Mouse (Mus musculus) limb, embryonic 11.5 days (tissue): Measurements from ENCODE around the gene Il18bp. TPM values are rescaled to one million over a fixed set of nuclear protein-coding genes. Genes with fewer than 3 reads are reported as not detected.
A peak's percentile ranks its signal among the peaks of the same experiment; 100 is the strongest.
"Not testable (repeated sequence)": the region's sequence is repeated elsewhere in the genome, so short reads cannot be mapped to it uniquely, and the experiment has no call there.

Experiments
- ATAC-seq: fragments of 200-750 bp; cut with Nextera tagmentation; 2 replicates; pipeline ENCODE4 v1.8.0; 2017; ENCODE audit warnings: low read depth; ENCODE audit not compliant: insufficient number of reproducible peaks, low FRiP score, low TSS enrichment
- DNase-seq: peaks from one replicate; pipeline ENCODE4 v3.0.0-alpha.2; 2015; ENCODE audit warnings: low spot score
- H3K27ac ChIP-seq: fragments of 300-500 bp; sonication (generic); replicated peaks from 2 replicates; pipeline ENCODE4 v1.5.1; 2014; ENCODE audit warnings: low read depth, mild to moderate bottlenecking, low read length
- H3K27me3 ChIP-seq: fragments of 300-500 bp; sonication (generic); 2 replicates; pipeline ENCODE4 v1.6.1; 2014; ENCODE audit warnings: mild to moderate bottlenecking, low read length, mixed read lengths; ENCODE audit not compliant: control insufficient read depth, insufficient read depth
- H3K36me3 ChIP-seq: fragments of 300-500 bp; sonication (generic); 2 replicates; pipeline ENCODE4 v1.6.1; 2014; ENCODE audit warnings: mild to moderate bottlenecking, low read length, moderate library complexity, mixed read lengths; ENCODE audit not compliant: control insufficient read depth, insufficient read depth
- H3K4me1 ChIP-seq: fragments of 300-500 bp; sonication (generic); 2 replicates; pipeline ENCODE4 v1.6.1; 2014; ENCODE audit warnings: low read length, mixed read lengths; ENCODE audit not compliant: control insufficient read depth, insufficient read depth
- H3K4me2 ChIP-seq: fragments of 300-500 bp; sonication (generic); 2 replicates; pipeline ENCODE4 v1.6.1; 2014; ENCODE audit warnings: low read depth, mild to moderate bottlenecking, moderate library complexity; ENCODE audit not compliant: severe bottlenecking
- H3K4me3 ChIP-seq: fragments of 300-500 bp; sonication (generic); 2 replicates; pipeline ENCODE4 v1.5.1; 2014; ENCODE audit warnings: low read depth, low read length
- H3K9ac ChIP-seq: fragments of 300-500 bp; sonication (generic); 2 replicates; pipeline ENCODE4 v1.6.1; 2014; ENCODE audit warnings: mild to moderate bottlenecking, low read length
- H3K9me3 ChIP-seq: fragments of 300-500 bp; sonication (generic); 2 replicates; pipeline ENCODE4 v1.6.1; 2016; ENCODE audit warnings: low read length; ENCODE audit not compliant: control insufficient read depth
- WGBS: fragments of 180-500 bp; shearing (Covaris S2); extraction: QIAGEN DNeasy Blood & Tissue Kit; methylation state at CpG from one replicate; pipeline ENCODE4 v1.1.7; 2014; 5-methylcytosine and 5-hydroxymethylcytosine counted together
- polyA plus RNA-seq: library from polyadenylated mRNA; unstranded; fragments of >200 nt; fragmentation: Nextera tagmentation; extraction: Ambion mirVana; gene quantifications from 2 replicates; pipeline ENCODE4 v1.2.1, GENCODE M21; 2014

The Il18bp gene
- 3.1 and 3.9 TPM in 2 replicates for polyA plus RNA-seq

DNA sequence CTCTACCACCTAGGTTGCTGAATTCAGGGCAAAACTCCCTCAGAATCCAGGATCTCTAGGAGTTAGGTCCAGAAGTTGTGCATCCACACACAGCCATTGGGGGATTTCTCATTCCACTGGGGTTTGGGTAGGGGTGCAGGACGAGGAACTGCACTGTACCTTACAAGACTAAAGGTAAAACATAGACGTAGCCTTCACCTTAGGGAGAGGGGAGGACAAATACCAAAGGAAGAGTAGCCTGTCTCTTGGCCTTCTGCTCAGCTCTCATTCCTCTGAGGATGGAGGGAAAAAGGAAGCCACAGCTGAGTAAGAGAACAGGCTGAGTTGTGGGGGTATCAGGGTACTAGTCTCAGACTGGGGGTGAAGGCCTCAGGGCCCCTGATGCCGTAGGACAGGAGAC, at the start of gene Il18bp:
Il18bp (minus strand) TSS at position 101 of the 400 bp plus-strand sequence.
- DNase-seq (no peak), ATAC-seq (no peak)
- no peak within 1 kb of the TSS for H3K27ac ChIP-seq
- no peak within 1 kb of the TSS for H3K4me2 ChIP-seq
- H3K4me3 ChIP-seq, result no peak within 1 kb of the TSS
- H3K9me3 ChIP-seq, result no peaks in the 10 kb centered on the region
- no peak within 1 kb of the TSS for H3K9ac ChIP-seq
- 93% methylated on average over 3 of the region's 3 CpGs for WGBS
- peaks cover 19% of the 10 kb centered on the region for H3K36me3 ChIP-seq
- no peaks in the 10 kb centered on the region for H3K4me1 ChIP-seq
- no peaks in the 10 kb centered on the region for H3K27me3 ChIP-seq

DNA sequence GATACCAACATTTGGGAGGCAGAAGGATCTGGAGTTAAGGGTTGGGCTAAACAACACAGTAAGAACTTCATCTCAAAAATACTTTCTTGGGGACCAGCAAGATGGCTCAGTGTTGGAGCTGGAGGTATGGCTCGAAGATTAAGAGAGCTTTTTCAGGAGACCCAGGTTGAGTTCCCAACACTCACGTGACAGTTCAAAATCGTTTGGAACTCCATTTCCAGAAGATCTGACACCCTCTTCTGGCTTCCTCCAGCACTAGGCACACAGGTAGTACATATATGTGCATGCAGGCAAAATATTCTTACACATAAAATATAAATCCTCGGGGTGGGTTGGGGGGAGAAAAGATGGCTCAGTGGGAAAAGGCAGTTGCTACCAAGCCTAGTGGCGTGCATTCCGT, 47.9 kb upstream of the Il18bp start:
- no peak for DNase-seq
- peak overlapping the region; percentile 77 for H3K4me2 ChIP-seq
- no peak for ATAC-seq
- peak overlapping the region; percentile 71 for H3K4me3 ChIP-seq
- WGBS, result 80% methylated on average over 6 of the region's 6 CpGs
- H3K36me3 ChIP-seq, result no peaks in the 10 kb centered on the region
- peak overlapping the region; percentile 74 for H3K9ac ChIP-seq
- H3K9me3 ChIP-seq, result no peaks in the 10 kb centered on the region
- no peaks in the 10 kb centered on the region for H3K27me3 ChIP-seq
- H3K4me1 ChIP-seq, result peaks cover 11% of the 10 kb centered on the region
- H3K27ac ChIP-seq, result no peak overlapping the region

DNA sequence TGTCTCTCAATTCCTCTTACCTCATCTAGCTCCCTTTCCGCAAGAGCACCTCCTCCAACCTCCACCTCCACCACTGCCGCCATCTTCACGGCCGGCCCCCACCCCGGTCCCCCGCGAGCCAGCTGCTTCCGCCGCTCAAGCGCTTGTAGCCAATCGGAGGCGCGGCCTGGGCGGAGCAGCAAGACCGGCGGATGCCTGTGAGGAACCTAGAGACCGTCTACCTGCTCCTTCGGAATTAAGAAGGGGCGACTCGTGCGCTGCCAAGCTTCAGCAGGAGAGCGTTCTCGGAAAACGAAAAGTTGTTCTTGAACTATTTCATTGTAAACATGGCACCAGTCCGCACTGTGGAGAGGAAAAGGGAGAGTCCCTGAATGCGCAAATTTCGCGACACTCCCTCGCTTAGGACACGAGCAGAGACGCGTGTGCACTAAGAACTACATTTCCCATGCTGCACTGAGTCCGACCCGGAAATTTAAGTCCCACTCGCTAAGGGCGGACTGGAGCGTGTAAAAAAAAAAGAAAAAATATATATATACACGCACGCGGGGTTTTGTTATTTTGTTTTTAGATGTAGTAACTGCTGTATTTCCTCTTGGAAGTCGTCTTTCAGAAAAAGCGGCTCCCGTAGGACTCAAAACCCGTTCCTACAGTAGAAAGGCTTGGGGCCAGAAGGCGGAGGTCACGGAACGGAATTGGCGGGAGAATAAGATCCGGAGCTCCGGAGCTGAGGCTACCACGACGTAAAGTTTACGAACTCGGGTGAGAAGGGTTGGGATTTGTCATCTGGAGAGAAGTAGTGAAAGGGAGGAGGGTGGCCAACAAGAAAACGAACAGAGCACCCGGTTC, 46.8 kb upstream of the Il18bp start, which contains the start of the genes Rnf121, Xndc1 and Xntrpc:
Rnf121 (minus strand) TSS at position 424 of the 846 bp plus-strand sequence.
Xndc1 (plus strand) TSS at position 466 of the 846 bp plus-strand sequence.
Xntrpc (plus strand) TSS at position 668 of the 846 bp plus-strand sequence.
- peak within 1 kb of the TSS; percentile 74 for H3K9ac ChIP-seq
- H3K4me1 ChIP-seq, result peaks cover 11% of the 10 kb centered on the region
- H3K4me3 ChIP-seq, result peak within 1 kb of the TSS; percentile 71
- no peaks in the 10 kb centered on the region for H3K36me3 ChIP-seq
- peak; percentile 95 for DNase-seq
- H3K9me3 ChIP-seq, result no peaks in the 10 kb centered on the region
- under 1% methylated on average over 56 of the region's 56 CpGs for WGBS
- ATAC-seq, result peak; percentile 98
- H3K27ac ChIP-seq, result peak within 1 kb of the TSS; percentile 67; the same call in 1 of the 2 replicates
- H3K27me3 ChIP-seq, result no peaks in the 10 kb centered on the region
- peak within 1 kb of the TSS; percentile 77 for H3K4me2 ChIP-seq

DNA sequence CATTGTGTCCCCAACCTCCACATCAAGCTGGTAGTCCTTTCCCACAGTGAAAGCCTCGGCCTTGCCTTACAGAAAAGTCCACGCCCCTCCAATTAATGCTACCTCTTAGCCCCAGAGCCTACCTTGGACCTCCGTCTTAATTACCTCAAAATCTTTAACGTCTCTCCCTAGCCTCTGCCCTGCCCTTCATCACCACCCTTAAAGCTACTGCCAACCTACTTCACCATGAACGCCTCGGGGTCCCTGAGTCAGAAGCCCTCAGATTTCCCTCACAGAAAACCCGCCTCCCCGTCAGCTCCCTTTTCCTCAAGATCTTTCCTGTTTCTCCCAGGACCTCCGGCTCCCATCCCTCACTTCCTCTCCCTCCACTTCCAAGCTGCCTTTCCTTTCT, 46.2 kb upstream of the Il18bp start:
- Histone ChIP-seq H3K27ac (no peak overlapping the region), H3K9ac (peak overlapping the region; percentile 74), H3K36me3 (no peaks in the 10 kb centered on the region; the same call in 1 of the 2 replicates), H3K4me1 (peaks cover 11% of the 10 kb centered on the region), H3K4me3 (peak overlapping the region; percentile 71), H3K27me3 (no peaks in the 10 kb centered on the region), H3K4me2 (peak overlapping the region; percentile 77), H3K9me3 (no peaks in the 10 kb centered on the region)
- ATAC-seq, result no peak; the same call in 1 of the 2 replicates
- DNase-seq, result no peak
- under 1% methylated on average over 9 of the region's 9 CpGs for WGBS

DNA sequence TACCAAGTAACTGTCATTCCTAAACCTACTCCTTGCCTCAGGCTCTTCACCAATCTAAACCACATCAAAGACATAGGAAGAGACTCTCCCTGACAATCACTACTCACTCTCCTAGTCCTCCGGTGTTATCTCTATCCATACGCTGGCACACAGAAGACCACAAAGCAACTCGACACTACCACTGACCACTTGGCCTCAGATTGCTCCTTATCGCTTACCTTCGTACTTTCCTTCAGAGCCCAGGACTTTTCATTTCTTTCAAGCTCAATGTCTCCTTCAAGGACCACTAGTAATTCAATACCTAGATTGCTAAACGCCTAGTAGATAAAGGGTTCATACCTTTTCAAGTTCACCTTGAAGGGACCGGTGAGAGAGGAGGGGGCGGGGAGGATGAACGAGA, 45.4 kb upstream of the Il18bp start:
- no peak for DNase-seq
- ATAC-seq, result no peak
- Histone ChIP-seq H3K36me3 (no peaks in the 10 kb centered on the region; the same call in 1 of the 2 replicates), H3K9ac (no peak overlapping the region), H3K4me1 (peaks cover 11% of the 10 kb centered on the region), H3K27ac (no peak overlapping the region), H3K9me3 (no peaks in the 10 kb centered on the region), H3K4me2 (peak overlapping the region; percentile 77), H3K27me3 (no peaks in the 10 kb centered on the region), H3K4me3 (peak overlapping the region; percentile 71)
- 90% methylated on average over 9 of the region's 9 CpGs for WGBS

DNA sequence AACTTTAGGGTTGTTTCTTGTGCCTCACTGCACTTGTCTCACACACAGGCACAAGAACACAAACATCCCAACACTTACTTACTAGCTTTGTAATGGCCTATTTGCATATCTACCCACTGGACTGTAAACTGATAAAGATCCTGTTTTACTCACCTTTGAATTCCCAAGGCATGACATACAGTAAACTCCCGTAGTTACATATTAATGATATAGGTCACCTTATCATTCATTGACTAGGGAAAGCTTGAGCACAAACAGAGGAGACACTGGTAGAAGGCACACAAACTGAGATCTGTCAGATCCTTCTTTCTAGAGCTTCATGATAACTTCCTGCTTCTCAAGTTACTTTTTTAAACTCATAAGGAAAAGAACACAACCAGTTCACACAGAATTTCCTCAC, 43.7 kb upstream of the Il18bp start:
- H3K36me3 ChIP-seq, result no peaks in the 10 kb centered on the region; the same call in 1 of the 2 replicates

DNA sequence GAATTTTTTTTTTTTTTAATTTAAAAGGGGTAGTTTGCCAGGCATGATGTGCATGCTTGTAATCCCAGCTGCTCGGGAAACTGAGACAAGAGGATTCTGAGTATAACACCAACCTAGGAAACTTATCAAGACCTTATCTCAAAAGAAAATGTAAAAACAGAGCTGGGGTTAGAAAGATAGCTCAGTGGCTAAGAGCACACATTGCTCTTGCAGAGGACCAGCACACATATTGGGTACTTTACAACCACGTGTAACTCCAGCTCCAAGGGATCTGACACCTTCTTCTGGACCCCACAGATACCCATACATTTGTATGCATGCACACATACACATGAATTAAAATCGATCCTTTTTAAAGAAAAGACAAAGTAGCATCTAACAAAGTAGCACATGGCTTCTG, 42.9 kb upstream of the Il18bp start:
- no peaks in the 10 kb centered on the region for H3K27me3 ChIP-seq
- H3K27ac ChIP-seq, result no peak overlapping the region
- H3K9me3 ChIP-seq, result no peaks in the 10 kb centered on the region
- H3K4me3 ChIP-seq, result no peak overlapping the region
- DNase-seq, result no peak
- no peak for ATAC-seq
- H3K4me1 ChIP-seq, result peaks cover 9% of the 10 kb centered on the region
- WGBS, result 86% methylated on average over 3 of the region's 3 CpGs
- H3K4me2 ChIP-seq, result no peak overlapping the region
- no peak overlapping the region for H3K9ac ChIP-seq
- no peaks in the 10 kb centered on the region; the same call in 1 of the 2 replicates for H3K36me3 ChIP-seq

More for the DNA sequence above, 43.7 kb upstream of the Il18bp start:
- no peak overlapping the region for H3K4me3 ChIP-seq
- H3K4me1 ChIP-seq, result peaks cover 11% of the 10 kb centered on the region
- DNase-seq (no peak), ATAC-seq (no peak)
- no peak overlapping the region for H3K9ac ChIP-seq
- H3K27me3 ChIP-seq, result no peaks in the 10 kb centered on the region
- H3K9me3 ChIP-seq, result no peaks in the 10 kb centered on the region
- WGBS, result 92% methylated on average over 1 of the region's 1 CpGs
- no peak overlapping the region for H3K4me2 ChIP-seq
- H3K27ac ChIP-seq, result no peak overlapping the region

DNA sequence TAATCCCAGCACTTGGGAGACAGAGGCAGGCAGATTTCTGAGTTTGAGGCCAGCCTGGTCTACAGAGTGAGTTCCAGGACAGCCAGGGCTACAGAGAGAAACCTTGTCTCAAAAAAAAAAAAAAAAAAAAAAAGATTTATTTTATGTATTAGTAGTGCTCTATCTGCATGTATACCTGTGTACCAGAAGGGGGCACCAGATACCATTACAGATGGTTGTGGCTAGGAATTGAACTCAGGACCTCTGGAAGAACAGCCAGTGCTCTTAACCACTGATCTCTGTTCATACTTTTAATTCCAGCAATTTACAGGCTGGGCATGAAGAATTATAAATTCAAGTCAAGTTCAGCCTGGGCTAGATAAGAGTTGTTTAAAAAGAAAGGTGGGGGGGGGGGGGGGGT, 30.0 kb upstream of the Il18bp start:
- not testable (repeated sequence) for H3K27ac ChIP-seq, H3K4me2 ChIP-seq, H3K4me3 ChIP-seq, H3K4me1 ChIP-seq, H3K36me3 ChIP-seq, H3K9me3 ChIP-seq, DNase-seq, ATAC-seq, H3K9ac ChIP-seq, H3K27me3 ChIP-seq
